Mouse (Mus musculus): ENCODE measurements around the gene Kif2c. TPM values are rescaled to one million over a fixed set of nuclear protein-coding genes. Genes with fewer than 3 reads are reported as not detected.

Gene Kif2c
- total and polyA plus RNA-seq, 3 experiments: 33.9 to 40.3 (median 34.0) TPM

GRCm38 (mm10) chr4:117150212-117150733 is 32.2 kb downstream of the Kif2c start:
- peaks cover 32% of the 10 kb centered on the region for H3K79me2 ChIP-seq (replicated peaks; ENCODE audit: control insufficient read depth, extremely low read depth, insufficient read depth, poor library complexity, severe bottlenecking)
- no peak overlapping the region for H3K27ac ChIP-seq (ENCODE audit: insufficient read depth, low read depth)
- no peak overlapping the region for H3K9ac ChIP-seq (ENCODE audit: insufficient read depth, low read depth)
- no peak overlapping the region for H3K4me2 ChIP-seq (ENCODE audit: insufficient read depth, low read depth, poor library complexity, severe bottlenecking)
- H3K4me3 ChIP-seq (replicated peaks in 1 of 3; ENCODE audit: low read depth in 2 of 3, low read length in 2 of 3, poor library complexity in 1 of 3): no peak overlapping the region
- peaks cover 65 to 75% of the 10 kb centered on the region in 2 experiments for H3K36me3 ChIP-seq (replicated peaks in 1 of 2; ENCODE audit: control insufficient read depth in 1 of 2, insufficient read depth in 1 of 2, low read length in 1 of 2)
- dilution Hi-C loops (cut with MboI; ENCODE audit: extremely low pct_ligation_motif_present, extremely low pct_unique_long_range_greater_than_20kb, low sequenced_read_pairs) (no loop called here), in situ Hi-C loops (cut with MboI; ENCODE audit: low pct_ligation_motif_present, low pct_unique_long_range_greater_than_20kb, low sequenced_read_pairs) (no loop called here)
- no peaks in the 10 kb centered on the region for H3K9me3 ChIP-seq (replicated peaks; ENCODE audit: low read length)
- no peak for DNase-seq (ENCODE audit: extremely low read depth)
- H3K27me3 ChIP-seq (replicated peaks): no peaks in the 10 kb centered on the region
- peaks cover 10 to 27% of the 10 kb centered on the region in 2 experiments for H3K4me1 ChIP-seq (ENCODE audit: control insufficient read depth in 1 of 2, insufficient read depth in 2 of 2)
- TF ChIP-seq ZMIZ1 (IDR thresholded peaks at IDR 0.05; ENCODE audit: low read depth, low read length): peak; percentile 24; the same call in 1 of the 2 replicates
- TF ChIP-seq POLR2AphosphoS2 (IDR thresholded peaks at IDR 0.05; ENCODE audit: low read depth, low read length): peak; percentile 96
- TF ChIP-seq POLR2A (IDR thresholded peaks at IDR 0.05; ENCODE audit: low read depth, low read length): peak; percentile 52; the same call in 1 of the 2 replicates
- TF ChIP-seq MAX (IDR thresholded peaks at IDR 0.05; ENCODE audit: low read length): no peak

- Histone ChIP-seq H3K4me2 (ENCODE audit: insufficient read depth, low read depth, poor library complexity, severe bottlenecking) (no peak overlapping the region), H3K4me1 (ENCODE audit: control insufficient read depth in 1 of 2, insufficient read depth in 2 of 2) (peaks cover 10 to 27% of the 10 kb centered on the region in 2 experiments), H3K9ac (ENCODE audit: insufficient read depth, low read depth) (no peak overlapping the region), H3K79me2 (replicated peaks; ENCODE audit: control insufficient read depth, extremely low read depth, insufficient read depth, poor library complexity, severe bottlenecking) (peaks cover 25% of the 10 kb centered on the region), H3K27me3 (replicated peaks) (no peaks in the 10 kb centered on the region), H3K4me3 (replicated peaks in 1 of 3; ENCODE audit: low read depth in 2 of 3, low read length in 2 of 3, poor library complexity in 1 of 3) (no peak overlapping the region), H3K9me3 (replicated peaks; ENCODE audit: low read length) (no peaks in the 10 kb centered on the region), H3K27ac (ENCODE audit: insufficient read depth, low read depth) (no peak overlapping the region), H3K36me3 (replicated peaks in 1 of 2; ENCODE audit: control insufficient read depth in 1 of 2, insufficient read depth in 1 of 2, low read length in 1 of 2) (peaks cover 59 to 68% of the 10 kb centered on the region in 2 experiments)
- TF ChIP-seq MYC (IDR thresholded peaks at IDR 0.05; ENCODE audit: low read depth, low read length): peak; percentile 58; the same call in 1 of the 2 replicates
- no peak for TF ChIP-seq EP300 (IDR thresholded peaks at IDR 0.05; ENCODE audit: low read length)
- TF ChIP-seq POLR2A (IDR thresholded peaks at IDR 0.05; ENCODE audit: low read depth, low read length): peak; percentile 65
- TF ChIP-seq RCOR1 (conservative IDR thresholded peaks at IDR 0.05; ENCODE audit: low read depth, low read length): peak; percentile 79; the same call in 1 of the 2 replicates
- peak; percentile 38; the same call in 1 of the 2 replicates for TF ChIP-seq SIN3A (IDR thresholded peaks at IDR 0.05; ENCODE audit: low read length)
- TF ChIP-seq ZMIZ1 (IDR thresholded peaks at IDR 0.05; ENCODE audit: low read depth, low read length): peak; percentile 77
- no peak for TF ChIP-seq ELF1 (IDR thresholded peaks at IDR 0.05; ENCODE audit: low read depth, low read length)
- peak in 1 of 2 experiments; percentile 18; a peak in 1 of 4 replicates for TF ChIP-seq CTCF (conservative IDR thresholded peaks at IDR 0.05 in 1 of 2, IDR thresholded peaks at IDR 0.05 in 1 of 2; ENCODE audit: low read depth in 2 of 2, low read length in 2 of 2)
- TF ChIP-seq TBP (conservative IDR thresholded peaks at IDR 0.05; ENCODE audit: low read depth, low read length): 0 out of 2 replicates have a peak, but pooled peaks have one; percentile 31
- TF ChIP-seq TCF12 (IDR thresholded peaks at IDR 0.05; ENCODE audit: low read depth, low read length): no peak
- TF ChIP-seq POLR2AphosphoS2 (IDR thresholded peaks at IDR 0.05; ENCODE audit: low read depth, low read length): peak; percentile 96
- peak; percentile 52; the same call in 1 of the 2 replicates for TF ChIP-seq CHD2 (IDR thresholded peaks at IDR 0.05; ENCODE audit: low read length)
- in situ Hi-C loops (cut with MboI; ENCODE audit: low pct_ligation_motif_present, low pct_unique_long_range_greater_than_20kb, low sequenced_read_pairs): no loop called here
- DNase-seq (ENCODE audit: extremely low read depth): no peak
- dilution Hi-C loops (cut with MboI; ENCODE audit: extremely low pct_ligation_motif_present, extremely low pct_unique_long_range_greater_than_20kb, low sequenced_read_pairs): no loop called here
These were observed 32.9 kb downstream of the Kif2c start for GRCm38 (mm10) chr4:117149291-117150211.

Data from CH12.LX (cell line).